Mouse (Mus musculus) embryonic facial prominence, embryonic 11.5 days (tissue): ENCODE data around the gene Kcnj9. TPM values are rescaled to one million over a fixed set of nuclear protein-coding genes. Genes with fewer than 3 reads are reported as not detected.

Experiments
- ATAC-seq: fragments of 200-750 bp; cut with Nextera tagmentation; replicated peaks from 2 replicates; pipeline ENCODE4 v1.8.0; 2017; ENCODE audit warnings: low read depth; ENCODE audit not compliant: insufficient number of reproducible peaks, low FRiP score, low TSS enrichment
- DNase-seq: peaks from one replicate; pipeline ENCODE4 v3.0.0-alpha.2; 2015; ENCODE audit warnings: low spot score
- H3K27ac ChIP-seq: fragments of 300-500 bp; sonication (generic); replicated peaks from 2 replicates; pipeline ENCODE4 v1.5.1; 2014; ENCODE audit warnings: mild to moderate bottlenecking, low read depth, low read length, control low read depth
- H3K27me3 ChIP-seq: fragments of 300-500 bp; sonication (generic); 2 replicates; pipeline ENCODE4 v1.6.1; 2014; ENCODE audit warnings: mild to moderate bottlenecking, low read length, moderate library complexity, mixed read lengths; ENCODE audit not compliant: control insufficient read depth, insufficient read depth
- H3K36me3 ChIP-seq: fragments of 300-500 bp; sonication (generic); replicated peaks from 2 replicates; pipeline ENCODE4 v1.6.1; 2014; ENCODE audit warnings: low read depth, mild to moderate bottlenecking, low read length, moderate library complexity, mixed read lengths; ENCODE audit not compliant: control insufficient read depth, insufficient read depth
- H3K4me1 ChIP-seq: fragments of 300-500 bp; sonication (generic); 2 replicates; pipeline ENCODE4 v1.6.1; 2014; ENCODE audit warnings: low read length, mixed read lengths; ENCODE audit not compliant: control insufficient read depth, insufficient read depth
- H3K4me2 ChIP-seq: fragments of 300-500 bp; sonication (generic); 2 replicates; pipeline ENCODE4 v1.6.1; 2014; ENCODE audit warnings: low read depth, mild to moderate bottlenecking, control low read depth, low read length, moderate library complexity
- H3K4me3 ChIP-seq: fragments of 300-500 bp; sonication (generic); 2 replicates; pipeline ENCODE4 v1.5.1; 2014; ENCODE audit warnings: low read depth, low read length, control low read depth
- H3K9ac ChIP-seq: fragments of 300-500 bp; sonication (generic); replicated peaks from 2 replicates; pipeline ENCODE4 v1.6.1; 2014; ENCODE audit warnings: mild to moderate bottlenecking, control low read depth, low read length
- H3K9me3 ChIP-seq: fragments of 300-500 bp; sonication (generic); replicated peaks from 2 replicates; pipeline ENCODE4 v1.6.1; 2016; ENCODE audit warnings: mild to moderate bottlenecking, low read length, inconsistent platforms, mixed read lengths; ENCODE audit not compliant: control insufficient read depth
- WGBS: fragments of 180-500 bp; shearing (Covaris S2); extraction: QIAGEN DNeasy Blood & Tissue Kit; methylation state at CpG from one replicate; pipeline ENCODE4 v1.1.7; 2014; 5-methylcytosine and 5-hydroxymethylcytosine counted together
- polyA plus RNA-seq: library from polyadenylated mRNA; unstranded; fragments of >200 nt; fragmentation: Nextera tagmentation; extraction: Ambion mirVana; gene quantifications from 2 replicates; pipeline ENCODE4 v1.2.1, GENCODE M21; 2014

Gene Kcnj9
- polyA plus RNA-seq, 1 experiment from 2014 or later, result 0.65 TPM

DNA sequence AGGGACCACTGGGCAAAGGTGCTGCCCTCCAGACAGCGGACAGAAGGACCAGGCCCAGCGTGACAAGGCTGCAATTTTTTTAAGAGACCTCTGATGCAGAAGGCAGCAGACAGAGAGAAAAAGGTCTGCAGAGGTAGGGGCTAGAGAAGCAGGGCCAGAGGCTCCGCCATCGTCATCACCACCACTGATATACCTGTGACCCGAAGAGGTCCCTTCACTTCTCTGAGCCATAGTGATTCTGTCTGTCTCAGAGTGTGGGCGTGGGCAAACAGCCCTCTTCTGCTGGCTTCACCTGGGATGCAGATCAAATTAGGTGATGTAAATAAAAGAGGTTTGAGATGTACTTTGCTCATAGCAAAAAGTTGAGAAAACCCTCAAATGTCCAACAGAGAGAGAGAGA is 498 bp upstream of the Kcnj9 start:
- no peak for ATAC-seq
- Histone ChIP-seq H3K4me2 (no peak overlapping the region), H3K4me1 (no peaks in the 10 kb centered on the region; the same call in 1 of the 2 replicates), H3K4me3 (no peak overlapping the region), H3K9ac (no peak overlapping the region), H3K9me3 (no peaks in the 10 kb centered on the region), H3K36me3 (no peaks in the 10 kb centered on the region), H3K27me3 (peaks cover 34% of the 10 kb centered on the region), H3K27ac (no peak overlapping the region)
- DNase-seq, result no peak
- 77% methylated on average over 6 of the region's 6 CpGs for WGBS

DNA sequence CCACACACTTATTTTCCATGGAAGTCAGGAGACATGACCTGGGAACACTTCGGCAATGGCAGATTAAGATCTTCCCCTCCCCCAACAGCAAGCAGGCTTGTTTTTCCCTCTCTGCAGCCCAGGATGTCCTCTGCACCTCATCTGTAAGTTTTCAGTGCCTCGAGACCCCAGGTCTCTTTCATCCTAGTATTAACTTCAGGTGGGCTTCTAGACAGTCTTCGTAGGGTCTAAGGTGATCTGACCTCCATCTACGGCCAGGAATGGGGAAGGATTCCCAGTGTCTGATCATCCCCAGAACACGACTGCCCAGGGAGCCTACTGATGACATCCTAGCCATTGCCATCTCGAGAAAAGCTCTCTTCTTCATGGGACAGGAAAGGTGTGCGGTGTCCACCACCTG is 657 bp downstream of the Kcnj9 start:
- Histone ChIP-seq H3K9ac (no peak overlapping the region), H3K27me3 (peaks cover 34% of the 10 kb centered on the region), H3K4me3 (no peak overlapping the region), H3K27ac (no peak overlapping the region), H3K36me3 (no peaks in the 10 kb centered on the region), H3K4me1 (no peaks in the 10 kb centered on the region; the same call in 1 of the 2 replicates), H3K4me2 (no peak overlapping the region), H3K9me3 (no peaks in the 10 kb centered on the region)
- ATAC-seq (no peak), DNase-seq (no peak)
- 81% methylated on average over 7 of the region's 7 CpGs for WGBS

DNA sequence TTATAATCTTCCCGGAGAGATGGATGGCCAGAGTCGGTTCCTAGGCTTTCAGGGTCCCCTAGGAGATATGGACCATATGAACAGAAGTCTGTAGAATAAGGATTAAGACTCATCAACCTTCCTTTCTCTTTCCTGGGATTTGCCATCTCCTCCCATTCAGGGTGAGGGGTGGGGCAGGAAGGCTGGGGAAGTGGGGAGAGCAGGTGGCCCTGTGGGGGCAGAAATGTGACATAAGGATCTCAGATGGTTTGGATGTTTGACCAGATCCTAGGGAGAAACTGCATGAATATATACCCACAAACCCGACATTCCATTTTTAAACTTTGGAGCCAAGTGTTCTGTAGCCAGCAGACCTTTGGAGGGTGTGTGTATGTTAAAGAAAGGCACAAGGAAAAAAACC is 1.1 kb downstream of the Kcnj9 start:
- no peaks in the 10 kb centered on the region for H3K9me3 ChIP-seq
- H3K4me2 ChIP-seq, result no peak overlapping the region
- H3K9ac ChIP-seq, result no peak overlapping the region
- no peak overlapping the region for H3K27ac ChIP-seq
- no peaks in the 10 kb centered on the region for H3K36me3 ChIP-seq
- H3K4me1 ChIP-seq, result no peaks in the 10 kb centered on the region; the same call in 1 of the 2 replicates
- WGBS, result 77% methylated on average over 3 of the region's 3 CpGs
- DNase-seq (no peak), ATAC-seq (no peak)
- H3K27me3 ChIP-seq, result peaks cover 34% of the 10 kb centered on the region
- H3K4me3 ChIP-seq, result no peak overlapping the region

DNA sequence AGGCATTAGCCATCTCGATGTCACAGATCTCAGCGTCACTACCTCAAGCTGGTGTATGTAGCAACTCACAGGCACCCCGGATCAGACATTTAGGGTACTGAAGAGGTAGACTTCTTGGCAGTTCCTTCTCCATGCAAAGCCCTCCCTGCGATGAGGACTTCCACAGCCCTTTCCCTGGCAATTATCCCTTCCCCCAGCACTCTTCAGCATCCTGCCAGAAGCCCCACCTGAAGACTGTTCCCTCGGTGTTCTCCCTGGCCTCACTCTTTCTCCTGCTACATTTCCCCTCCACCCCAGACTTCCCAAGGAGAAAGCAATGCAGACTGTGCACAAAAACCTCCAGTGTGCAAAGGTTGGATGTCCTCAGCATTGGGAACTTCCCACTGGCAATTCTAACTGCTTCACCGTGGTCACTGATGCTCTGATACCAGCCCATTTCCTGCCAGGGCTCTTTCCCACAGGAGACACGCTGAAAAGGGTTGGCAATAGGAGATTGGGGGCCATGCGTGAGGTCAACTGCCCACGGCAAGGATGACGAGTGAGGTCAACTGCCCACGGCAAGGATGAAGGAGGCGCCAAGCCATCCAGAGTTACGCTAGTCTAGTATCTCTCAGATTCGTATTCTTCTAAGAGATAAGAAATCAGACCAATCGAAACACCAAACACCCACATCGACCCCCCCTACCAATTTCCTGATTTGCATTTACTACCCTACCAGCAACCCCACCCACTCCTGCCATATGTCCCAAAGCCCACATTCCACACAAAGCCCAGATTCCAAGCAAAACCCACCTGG is 1.7 kb downstream of the Kcnj9 start:
- Histone ChIP-seq H3K9ac (no peak overlapping the region), H3K36me3 (no peaks in the 10 kb centered on the region), H3K4me2 (no peak overlapping the region), H3K27ac (no peak overlapping the region), H3K27me3 (peaks cover 34% of the 10 kb centered on the region), H3K4me1 (no peaks in the 10 kb centered on the region; the same call in 1 of the 2 replicates), H3K4me3 (no peak overlapping the region), H3K9me3 (no peaks in the 10 kb centered on the region)
- 84% methylated on average over 16 of the region's 16 CpGs for WGBS
- no peak for DNase-seq
- ATAC-seq, result no peak

DNA sequence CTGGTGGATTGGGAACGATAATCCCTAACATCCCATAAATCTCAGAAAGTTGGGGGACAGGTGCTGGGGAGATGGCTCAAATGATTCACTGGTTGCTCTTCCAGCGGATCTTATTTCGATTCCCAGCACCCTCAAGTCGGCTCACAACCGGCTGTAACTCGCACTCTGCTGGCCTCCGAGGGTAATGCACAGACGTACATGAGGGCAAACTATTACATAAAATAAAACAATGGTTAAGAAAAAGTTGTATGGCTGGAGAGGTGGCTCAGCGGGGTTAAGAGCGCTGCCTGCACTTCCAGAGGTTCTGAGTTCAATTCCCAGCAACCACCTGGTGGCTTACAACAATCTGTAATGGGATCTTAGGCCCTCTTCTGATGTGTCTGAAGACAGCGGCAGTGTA is 2.4 kb downstream of the Kcnj9 start:
- H3K4me1 ChIP-seq, result no peaks in the 10 kb centered on the region; the same call in 1 of the 2 replicates
- no peaks in the 10 kb centered on the region for H3K9me3 ChIP-seq
- peaks cover 34% of the 10 kb centered on the region for H3K27me3 ChIP-seq
- no peaks in the 10 kb centered on the region for H3K36me3 ChIP-seq
- H3K4me2 ChIP-seq, result peak overlapping the region; percentile 76
- H3K4me3 ChIP-seq, result peak overlapping the region; percentile 41
- 56% methylated on average over 11 of the region's 11 CpGs for WGBS
- H3K27ac ChIP-seq, result 0 out of 2 replicates have a peak overlapping the region, but pooled peaks have one; percentile 28
- ATAC-seq (no peak), DNase-seq (no peak)
- H3K9ac ChIP-seq, result no peak overlapping the region

DNA sequence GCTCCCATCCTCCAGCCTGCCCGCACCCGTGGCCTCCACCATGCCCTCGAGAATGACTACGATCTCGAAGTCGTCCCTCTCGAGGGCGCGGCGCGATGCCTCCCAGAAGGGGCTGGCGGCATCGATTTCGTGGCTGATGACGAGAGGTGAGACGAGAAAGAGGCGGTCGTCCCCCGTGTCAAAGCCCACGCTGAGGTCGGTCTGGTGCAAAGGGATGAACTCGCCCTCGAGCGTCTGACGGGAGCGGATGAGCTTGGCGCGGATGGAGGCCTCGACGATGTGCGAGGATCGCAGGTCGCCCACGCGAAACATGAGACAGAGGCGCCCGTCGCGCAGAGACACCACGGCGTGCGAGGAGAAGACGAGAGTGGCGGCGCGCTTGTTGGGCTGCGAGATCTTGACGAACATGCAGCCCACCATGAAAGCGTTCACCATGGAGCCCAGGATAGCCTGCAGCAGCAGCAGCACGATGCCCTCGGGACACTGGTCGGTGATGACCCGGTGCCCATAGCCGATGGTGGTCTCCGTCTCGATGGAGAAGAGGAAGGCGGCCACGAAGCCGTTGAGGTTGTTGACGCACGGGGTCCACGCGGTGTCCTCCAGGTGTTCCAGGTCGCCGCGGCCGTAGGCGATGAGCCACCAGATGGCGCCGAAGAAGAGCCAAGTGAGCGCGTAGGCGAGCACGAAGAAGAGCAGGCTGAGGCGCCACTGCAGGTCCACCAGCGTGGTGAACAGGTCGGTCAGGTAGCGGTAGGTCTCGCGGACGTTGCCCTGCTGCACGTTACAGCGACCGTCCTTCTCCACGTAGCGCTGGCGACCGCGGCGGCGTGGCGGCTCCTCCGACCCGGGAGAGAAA is 3.2 kb downstream of the Kcnj9 start:
- H3K9me3 ChIP-seq, result no peaks in the 10 kb centered on the region
- peak overlapping the region; percentile 44 for H3K9ac ChIP-seq
- WGBS, result 21% methylated on average over 94 of the region's 94 CpGs
- no peaks in the 10 kb centered on the region; the same call in 1 of the 2 replicates for H3K4me1 ChIP-seq
- no peaks in the 10 kb centered on the region for H3K36me3 ChIP-seq
- peak overlapping the region; percentile 76 for H3K4me2 ChIP-seq
- DNase-seq (peak; percentile 74), ATAC-seq (peak; percentile 49; the same call in 1 of the 2 replicates)
- 0 out of 2 replicates have a peak overlapping the region, but pooled peaks have one; percentile 28 for H3K27ac ChIP-seq
- H3K4me3 ChIP-seq, result peak overlapping the region; percentile 41
- H3K27me3 ChIP-seq, result peaks cover 34% of the 10 kb centered on the region

DNA sequence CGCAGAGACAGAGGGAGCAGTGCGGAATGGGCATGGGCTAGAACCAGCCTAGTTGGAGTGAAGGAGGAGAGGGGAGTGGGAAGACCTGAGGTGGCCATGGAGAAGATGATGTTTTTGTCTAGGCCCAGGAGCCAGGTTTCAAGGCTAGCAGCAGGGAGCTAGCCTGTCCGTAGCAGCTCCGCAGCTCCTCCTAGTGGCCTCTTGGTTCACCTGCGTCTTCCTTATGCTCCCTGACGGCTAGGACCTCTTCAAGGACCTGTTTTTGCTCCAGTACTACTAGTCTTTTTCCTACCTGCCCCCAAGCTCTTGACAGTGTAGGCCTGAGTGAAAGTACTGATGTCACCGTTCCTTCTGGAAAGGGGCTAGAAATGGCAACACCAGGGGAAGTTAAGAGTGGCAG is 4.4 kb downstream of the Kcnj9 start:
- no peak overlapping the region for H3K9ac ChIP-seq
- DNase-seq (peak; percentile 90), ATAC-seq (0 out of 2 replicates have a peak, but pooled peaks have one; percentile 8)
- 8% methylated on average over 7 of the region's 7 CpGs for WGBS
- no peaks in the 10 kb centered on the region for H3K9me3 ChIP-seq
- H3K36me3 ChIP-seq, result no peaks in the 10 kb centered on the region
- H3K27me3 ChIP-seq, result peaks cover 34% of the 10 kb centered on the region
- no peak overlapping the region for H3K4me2 ChIP-seq
- no peak overlapping the region for H3K4me3 ChIP-seq
- H3K27ac ChIP-seq, result no peak overlapping the region
- no peaks in the 10 kb centered on the region; the same call in 1 of the 2 replicates for H3K4me1 ChIP-seq
